Mouse (Mus musculus) yolk sac, embryonic 10.5 days (tissue): Measurements from ENCODE around the gene Slc33a1.

Experiments
- DNase-seq: peaks from one replicate; pipeline ENCODE4 v3.0.0-alpha.2; 2017; ENCODE audit warnings: low spot score

The Slc33a1 gene

DNA sequence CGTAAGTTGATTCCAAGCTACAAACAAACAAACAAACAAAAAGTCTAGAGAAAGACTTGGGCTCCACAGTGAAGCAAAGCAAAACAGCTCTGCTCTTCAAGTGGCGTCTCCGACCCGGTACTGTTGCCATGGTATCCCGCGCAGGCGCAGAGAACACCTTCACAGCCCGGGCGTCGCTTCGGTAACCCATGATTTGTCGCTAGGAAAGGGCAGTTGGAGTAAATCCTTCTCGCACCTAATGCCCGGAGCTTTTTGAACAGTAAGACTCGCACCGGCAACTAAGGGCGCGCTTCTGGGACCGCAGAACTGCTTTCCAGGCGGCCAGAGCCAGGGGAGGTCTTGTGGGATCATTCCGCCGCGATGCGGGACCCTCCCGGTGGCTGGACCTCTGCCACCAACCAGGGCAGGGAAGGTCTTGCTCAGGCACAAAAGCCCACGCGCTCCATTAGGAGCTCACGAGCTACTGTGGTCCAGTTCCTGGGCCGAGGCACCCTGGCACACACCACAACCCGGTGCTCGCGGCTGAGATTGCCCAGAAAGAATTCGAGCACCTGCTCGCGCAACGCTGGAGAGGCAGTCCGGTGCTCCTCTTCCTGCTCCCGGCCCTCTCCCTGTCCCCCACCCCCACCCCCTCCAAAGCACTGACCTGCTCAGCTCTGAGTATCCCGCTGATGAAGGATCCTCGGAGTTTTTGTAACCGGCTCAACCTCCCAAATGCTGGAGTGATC lies 65.8 kb downstream of the Slc33a1 start:
- DNase-seq, result peak; percentile 84

DNA sequence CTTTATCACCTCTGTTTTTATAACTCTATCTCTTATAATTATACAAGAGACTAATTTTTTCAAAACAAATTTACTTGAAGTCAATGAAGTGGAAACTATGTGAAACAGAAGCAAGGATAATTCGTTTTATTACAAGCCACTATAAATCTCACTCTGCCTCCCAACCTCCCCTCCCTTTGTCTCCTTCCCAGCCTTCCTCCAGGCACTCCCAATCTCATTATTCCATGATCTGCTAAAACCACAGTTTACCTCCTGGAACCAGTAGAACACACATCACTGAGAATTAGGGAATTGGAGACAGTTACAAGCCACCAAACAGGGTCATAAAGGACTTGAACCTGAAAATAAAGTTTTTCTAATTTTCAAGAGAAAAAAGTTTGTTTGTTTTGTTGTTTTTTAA lies 67.4 kb downstream of the Slc33a1 start:
- DNase-seq, result no peak

GRCm38 (mm10) chr3:63896303-63896702 lies 68.3 kb downstream of the Slc33a1 start:
- DNase-seq, result no peak

GRCm38 (mm10) chr3:63895786-63896185 lies 68.8 kb downstream of the Slc33a1 start:
- no peak for DNase-seq

DNA sequence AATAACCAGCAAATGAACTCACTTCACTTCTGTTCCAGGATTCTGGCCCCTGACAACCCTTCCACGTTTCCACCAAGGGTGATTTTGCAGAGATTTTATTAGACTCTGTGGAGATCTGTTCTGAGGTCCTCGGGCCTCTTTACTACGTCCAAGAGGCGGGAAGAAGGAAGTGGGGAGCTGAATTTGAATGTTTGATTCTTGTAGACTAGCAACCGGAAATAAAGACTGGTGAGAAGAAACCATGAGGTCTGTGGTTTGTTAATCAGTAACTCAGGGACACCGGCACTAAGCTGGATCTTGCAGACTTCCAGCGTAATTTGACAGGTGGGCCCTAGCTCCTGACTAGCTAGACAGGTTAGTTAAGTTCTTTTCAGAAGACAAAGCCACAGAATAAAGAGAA lies 70.9 kb downstream of the Slc33a1 start:
- DNase-seq, result peak; percentile 58

GRCm38 (mm10) chr3:63892154-63892553 lies 72.4 kb downstream of the Slc33a1 start:
- DNase-seq, result no peak
